8 mouse cellular contexts compared by ENCODE assay signal in genomic region chr7:45488293-45489204, GRCm38 (mm10). TPM values are rescaled to one million over a fixed set of nuclear protein-coding genes. Genes with fewer than 3 reads are reported as not detected.
A peak's percentile ranks its signal among the peaks of the same experiment; 100 is the strongest.
DNase-seq lines count a peak whose midpoint lies in the region; ATAC-seq and TF ChIP-seq lines count a peak whose summit lies in the region.

Gene Dhdh, minus strand, starts transcription at chr7:45488805.

- 14% methylated on average over 36 of the region's 38 CpGs for WGBS in intestine, postnatal 0 days
- 3% methylated on average over 38 of the region's 38 CpGs for WGBS in liver, embryonic 13.5 days (ENCODE audit: insufficient replicate concordance)

- peaks cover 13% of the 10 kb centered on the region; the same call in 1 of the 2 replicates for H3K36me3 ChIP-seq in intestine, postnatal 0 days (ENCODE audit: control insufficient read depth, insufficient read depth)
- H3K36me3 ChIP-seq in liver, embryonic 13.5 days: peaks cover 16% of the 10 kb centered on the region
- H3K36me3 ChIP-seq in splenic B cell, adult 2 months (ENCODE audit: control insufficient read depth, insufficient read depth, low read length, poor library complexity, severe bottlenecking): no peaks in the 10 kb centered on the region

- ATAC-seq in cerebellum, adult (ENCODE audit: insufficient number of reproducible peaks, low FRiP score, low TSS enrichment): no peak
- peak; percentile 50; the same call in 1 of the 2 replicates for ATAC-seq in intestine, postnatal 0 days
- ATAC-seq in liver, embryonic 13.5 days (ENCODE audit: low read depth): peak; percentile 27
- ATAC-seq in monocyte, adult 5-6 weeks (replicated peaks; ENCODE audit: insufficient number of reproducible peaks, low FRiP score, low TSS enrichment, poor library complexity, severe bottlenecking): peak; percentile 91

- no peak for TF ChIP-seq CTCF in intestine, postnatal 0 days (IDR thresholded peaks at IDR 0.05; ENCODE audit: low read depth)

- H3K9ac ChIP-seq in intestine, postnatal 0 days (ENCODE audit: low read depth, low read length): peak within 1 kb of the TSS; percentile 38; the same call in 1 of the 2 replicates
- H3K9ac ChIP-seq in liver, embryonic 13.5 days: peak within 1 kb of the TSS; percentile 71

- H3K9me3 ChIP-seq in intestine, postnatal 0 days (ENCODE audit: control insufficient read depth): no peaks in the 10 kb centered on the region
- H3K9me3 ChIP-seq in liver, embryonic 13.5 days (replicated peaks): no peaks in the 10 kb centered on the region

- H3K27me3 ChIP-seq in intestine, postnatal 0 days (replicated peaks; ENCODE audit: control insufficient read depth, insufficient read depth, low read length): no peaks in the 10 kb centered on the region
- no peaks in the 10 kb centered on the region for H3K27me3 ChIP-seq in liver, embryonic 13.5 days
- H3K27me3 ChIP-seq in splenic B cell, adult 2 months (ENCODE audit: control insufficient read depth, insufficient read depth, low read length, poor library complexity, severe bottlenecking): no peaks in the 10 kb centered on the region

- DNase-seq in cerebellum, adult 11 months: peak; percentile 58
- DNase-seq in embryo, embryonic 10.5 days (ENCODE audit: low spot score): peak; percentile 81
- peak; percentile 79 to 88 for DNase-seq in heart, adult 18-20 months
- peak; percentile 51 for DNase-seq in liver, embryonic 13.5 days
- peak; percentile 52 for DNase-seq in splenic B cell, adult 2 months (ENCODE audit: low read depth, low spot score)

- H3K27ac ChIP-seq in intestine, postnatal 0 days (ENCODE audit: low read depth, low read length): no peak within 1 kb of the TSS
- H3K27ac ChIP-seq in liver, embryonic 13.5 days: peak within 1 kb of the TSS; percentile 62

- H3K4me1 ChIP-seq in intestine, postnatal 0 days (replicated peaks; ENCODE audit: control insufficient read depth, insufficient read depth, low read length): no peaks in the 10 kb centered on the region
- peaks cover 68% of the 10 kb centered on the region for H3K4me1 ChIP-seq in liver, embryonic 13.5 days (replicated peaks)

- H3K4me3 ChIP-seq in intestine, postnatal 0 days (ENCODE audit: low read depth, low read length): peak within 1 kb of the TSS; percentile 39
- H3K4me3 ChIP-seq in liver, embryonic 13.5 days (replicated peaks): peak within 1 kb of the TSS; percentile 61

- H3K4me2 ChIP-seq in intestine, postnatal 0 days (replicated peaks; ENCODE audit: low read depth): peak within 1 kb of the TSS; percentile 71
- H3K4me2 ChIP-seq in liver, embryonic 13.5 days: peak within 1 kb of the TSS; percentile 73

RNA-seq across cellular contexts. Expression of gene Dhdh, which starts in this region (rescaled TPM):
- 10 to 100 TPM in 1 of 2 experiments, 1 to 10 TPM in 1; 7.9 to 13.1 TPM for total RNA-seq in heart, adult 18-20 months (2021)
- 1.1 and 1.2 TPM in 2 replicates for polyA plus RNA-seq in intestine, postnatal 0 days (2015; fragmentation: Nextera tagmentation; extraction: Ambion mirVana)
- polyA plus RNA-seq in liver, embryonic 13.5 days (2015; fragmentation: Nextera tagmentation; extraction: Ambion mirVana): 2.0 and 2.2 TPM in 2 replicates
- total RNA-seq in monocyte, adult 5-6 weeks (2017): 7.0 to 8.3 TPM (median 7.5 TPM) in 3 replicates
